Mouse (Mus musculus) adipose tissue, adult 10 weeks (tissue): ENCODE measurements around the gene Jak1. TPM values are rescaled to one million over a fixed set of nuclear protein-coding genes. Genes with fewer than 3 reads are reported as not detected.

Source experiments
- polyA plus RNA-seq: library from polyadenylated mRNA; stranded (reverse); fragments of 350-450 nt; fragmentation: Illumina TruSeq; extraction: RNeasy Lipid Tissue Mini Kit (QIAGEN cat#74804); gene quantifications from one replicate; pipeline ENCODE4 v1.2.3, GENCODE M21; 2014; ENCODE audit warnings: low read depth, low replicate concordance

Gene Jak1
- 64.5 TPM for polyA plus RNA-seq

GRCm38 (mm10) chr4:101264741-101265513 lies at the start of gene Jak1:
Gene Jak1, minus strand, starts transcription at chr4:101265282.

Other genes starting within 250 kb of the Jak1 start
- gene Gm10577, start 244.6 kb downstream of the Jak1 start, polyA plus RNA-seq, result not detected
- 19.3 TPM for gene Raver2, start 196.3 kb downstream of the Jak1 start, polyA plus RNA-seq
- gene Ak4, start 154.0 kb upstream of the Jak1 start, polyA plus RNA-seq, result 11.7 TPM
- 4.7 TPM for gene Dnajc6, start 231.4 kb upstream of the Jak1 start, polyA plus RNA-seq